Mouse (Mus musculus) neural tube, embryonic 11.5 days (tissue): ENCODE results near the gene Flvcr1. TPM values are rescaled to one million over a fixed set of nuclear protein-coding genes. Genes with fewer than 3 reads are reported as not detected.

Source experiments
- ATAC-seq: fragments of 200-750 bp; cut with Nextera tagmentation; 2 replicates; pipeline ENCODE4 v1.8.0; 2017; ENCODE audit warnings: moderate number of reproducible peaks, mild to moderate bottlenecking, moderate TSS enrichment, moderate library complexity; ENCODE audit not compliant: insufficient read depth, low FRiP score, low TSS enrichment
- DNase-seq: peaks from one replicate; pipeline ENCODE4 v3.0.0-alpha.2; 2015; ENCODE audit warnings: low spot score
- H3K27ac ChIP-seq: fragments of 300-500 bp; sonication (generic); 2 replicates; pipeline ENCODE4 v1.5.1; 2014; ENCODE audit warnings: low read depth, mild to moderate bottlenecking, low read length
- H3K27me3 ChIP-seq: fragments of 300-500 bp; sonication (generic); 2 replicates; pipeline ENCODE4 v1.6.1; 2014; ENCODE audit warnings: mild to moderate bottlenecking, low read length, mixed read lengths; ENCODE audit not compliant: control insufficient read depth, insufficient read depth
- H3K36me3 ChIP-seq: fragments of 300-500 bp; sonication (generic); 2 replicates; pipeline ENCODE4 v1.6.1; 2014; ENCODE audit warnings: mild to moderate bottlenecking, low read length, moderate library complexity, mixed read lengths; ENCODE audit not compliant: control insufficient read depth, insufficient read depth
- H3K4me1 ChIP-seq: fragments of 300-500 bp; sonication (generic); 2 replicates; pipeline ENCODE4 v1.6.1; 2014; ENCODE audit warnings: low read length, mixed read lengths; ENCODE audit not compliant: control insufficient read depth, insufficient read depth
- H3K4me2 ChIP-seq: fragments of 300-500 bp; sonication (generic); 2 replicates; pipeline ENCODE4 v1.6.1; 2014; ENCODE audit warnings: low read depth, mild to moderate bottlenecking, moderate library complexity
- H3K4me3 ChIP-seq: fragments of 300-500 bp; sonication (generic); 2 replicates; pipeline ENCODE4 v1.5.1; 2014; ENCODE audit warnings: low read depth, low read length
- H3K9ac ChIP-seq: fragments of 300-500 bp; sonication (generic); 2 replicates; pipeline ENCODE4 v1.6.1; 2014; ENCODE audit warnings: mild to moderate bottlenecking, low read length
- H3K9me3 ChIP-seq: fragments of 300-500 bp; sonication (generic); 2 replicates; pipeline ENCODE4 v1.6.1; 2016; ENCODE audit warnings: low read length; ENCODE audit not compliant: control insufficient read depth
- WGBS: fragments of 180-500 bp; shearing (Covaris S2); extraction: QIAGEN DNeasy Blood & Tissue Kit; methylation state at CpG from one replicate; pipeline ENCODE4 v1.1.7; 2014; 5-methylcytosine and 5-hydroxymethylcytosine counted together
- polyA plus RNA-seq: library from polyadenylated mRNA; unstranded; fragments of >200 nt; fragmentation: Nextera tagmentation; extraction: Ambion mirVana; gene quantifications from 2 replicates; pipeline ENCODE4 v1.2.1, GENCODE M21; 2014

Gene Flvcr1
- polyA plus RNA-seq, 1 experiment from 2014 or later: 10.7 TPM

- 85% methylated on average over 3 of the region's 3 CpGs for WGBS
These were observed 27.6 kb upstream of the Flvcr1 start for GRCm38 (mm10) chr1:191053555-191053954.

DNA sequence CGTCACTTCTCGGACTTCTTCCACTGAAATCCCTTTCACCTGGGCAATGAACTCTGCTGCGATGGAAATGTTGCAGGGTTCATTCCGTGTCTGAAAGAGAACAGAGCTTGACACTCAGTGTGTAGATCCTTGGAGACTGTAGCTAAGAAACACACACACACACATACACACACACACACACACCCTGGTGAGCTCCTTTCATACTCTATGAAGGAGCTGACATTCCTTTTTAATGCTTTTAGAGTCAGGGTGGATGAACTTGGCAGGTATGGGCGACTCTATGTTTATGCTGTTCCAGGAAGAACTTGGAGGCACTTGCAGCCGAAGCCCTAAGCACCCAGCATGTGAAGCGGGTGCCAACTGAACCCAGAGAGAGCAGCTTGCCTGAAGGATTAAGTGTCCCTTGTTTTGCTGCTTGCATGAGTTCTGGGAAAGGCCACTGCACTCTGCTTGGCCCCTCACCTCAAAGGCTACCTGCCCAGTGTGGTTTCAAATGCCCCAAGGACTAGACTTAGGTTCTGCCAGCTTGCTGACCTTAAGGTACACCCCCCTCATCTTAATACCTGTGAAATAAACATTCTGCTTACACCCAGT is 20.4 kb upstream of the Flvcr1 start:
- Histone ChIP-seq H3K4me2 (no peak overlapping the region), H3K4me1 (no peaks in the 10 kb centered on the region), H3K27ac (no peak overlapping the region), H3K9me3 (no peaks in the 10 kb centered on the region), H3K9ac (no peak overlapping the region), H3K4me3 (no peak overlapping the region), H3K27me3 (no peaks in the 10 kb centered on the region), H3K36me3 (no peaks in the 10 kb centered on the region)
- ATAC-seq (no peak), DNase-seq (no peak)
- 71% methylated on average over 7 of the region's 7 CpGs for WGBS

More at GRCm38 (mm10) chr1:191053555-191053954, 27.6 kb upstream of the Flvcr1 start:
- Histone ChIP-seq H3K4me1 (no peaks in the 10 kb centered on the region), H3K4me3 (no peak overlapping the region), H3K9me3 (no peaks in the 10 kb centered on the region), H3K9ac (no peak overlapping the region), H3K36me3 (no peaks in the 10 kb centered on the region), H3K27me3 (no peaks in the 10 kb centered on the region), H3K4me2 (no peak overlapping the region), H3K27ac (no peak overlapping the region)
- no peak for DNase-seq
- ATAC-seq: no peak

GRCm38 (mm10) chr1:191045264-191045663 is 19.3 kb upstream of the Flvcr1 start:
- DNase-seq: no peak
- H3K4me3 ChIP-seq: no peak overlapping the region
- H3K4me1 ChIP-seq: no peaks in the 10 kb centered on the region
- 95% methylated on average over 2 of the region's 2 CpGs for WGBS
- ATAC-seq: no peak
- no peaks in the 10 kb centered on the region for H3K9me3 ChIP-seq
- no peak overlapping the region for H3K27ac ChIP-seq
- H3K27me3 ChIP-seq: no peaks in the 10 kb centered on the region
- no peak overlapping the region for H3K4me2 ChIP-seq
- no peak overlapping the region for H3K9ac ChIP-seq
- no peaks in the 10 kb centered on the region for H3K36me3 ChIP-seq

DNA sequence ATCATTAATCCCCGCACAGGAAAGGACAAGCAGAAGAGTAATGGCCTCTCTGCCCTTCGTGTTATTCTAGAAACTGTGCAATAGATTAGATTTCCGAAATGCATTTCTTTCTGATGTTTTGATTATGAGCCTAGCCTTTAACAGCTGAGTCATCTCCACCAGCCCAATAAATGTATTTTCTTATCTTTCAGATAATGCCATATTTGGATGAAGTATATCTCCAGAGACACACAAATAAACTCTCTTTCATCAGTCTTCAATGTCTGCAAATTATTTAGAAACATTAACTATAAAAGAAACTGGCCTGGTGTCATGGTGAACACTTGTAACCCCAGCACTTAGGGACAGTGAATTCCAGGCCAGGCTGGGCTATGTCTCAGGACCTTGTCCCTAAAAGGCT is 16.7 kb upstream of the Flvcr1 start:
- H3K27me3 ChIP-seq: no peaks in the 10 kb centered on the region
- no peak for ATAC-seq
- no peak overlapping the region for H3K27ac ChIP-seq
- H3K4me1 ChIP-seq: no peaks in the 10 kb centered on the region
- H3K9ac ChIP-seq: no peak overlapping the region
- WGBS: 87% methylated on average over 3 of the region's 3 CpGs
- H3K9me3 ChIP-seq: no peaks in the 10 kb centered on the region
- no peaks in the 10 kb centered on the region for H3K36me3 ChIP-seq
- H3K4me2 ChIP-seq: no peak overlapping the region
- H3K4me3 ChIP-seq: no peak overlapping the region
- no peak for DNase-seq

DNA sequence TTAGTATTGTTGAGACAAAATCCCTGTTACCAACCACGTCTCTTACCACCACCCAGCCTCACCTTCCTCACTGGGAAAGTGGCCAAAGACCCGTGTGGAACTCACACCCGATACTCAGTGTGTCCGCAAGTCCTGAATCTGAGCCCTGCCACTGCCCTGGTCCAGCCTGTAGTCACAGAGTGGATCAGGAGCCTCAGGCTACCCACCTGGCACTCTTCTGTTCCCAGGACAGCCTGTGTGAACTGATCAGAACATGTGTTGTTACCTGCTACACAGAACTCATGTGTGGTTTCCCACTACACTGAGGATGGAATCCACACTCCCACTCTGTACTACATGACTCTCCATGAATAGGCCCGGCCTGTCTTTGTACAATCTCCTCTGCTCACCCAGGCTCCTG is 16.1 kb upstream of the Flvcr1 start:
- ATAC-seq: no peak
- no peak for DNase-seq
- Histone ChIP-seq H3K4me3 (no peak overlapping the region), H3K4me1 (no peaks in the 10 kb centered on the region), H3K9ac (no peak overlapping the region), H3K27me3 (no peaks in the 10 kb centered on the region), H3K9me3 (no peaks in the 10 kb centered on the region), H3K27ac (no peak overlapping the region), H3K36me3 (no peaks in the 10 kb centered on the region), H3K4me2 (no peak overlapping the region)
- WGBS: 87% methylated on average over 5 of the region's 5 CpGs

- no peak overlapping the region for H3K9ac ChIP-seq
- H3K4me1 ChIP-seq: no peaks in the 10 kb centered on the region
- no peaks in the 10 kb centered on the region for H3K27me3 ChIP-seq
- H3K4me2 ChIP-seq: no peak overlapping the region
- H3K36me3 ChIP-seq: no peaks in the 10 kb centered on the region
- no peak for DNase-seq
- ATAC-seq: no peak
- H3K27ac ChIP-seq: no peak overlapping the region
- no peaks in the 10 kb centered on the region for H3K9me3 ChIP-seq
- no peak overlapping the region for H3K4me3 ChIP-seq
These were observed 15.4 kb upstream of the Flvcr1 start for GRCm38 (mm10) chr1:191041352-191041751.

DNA sequence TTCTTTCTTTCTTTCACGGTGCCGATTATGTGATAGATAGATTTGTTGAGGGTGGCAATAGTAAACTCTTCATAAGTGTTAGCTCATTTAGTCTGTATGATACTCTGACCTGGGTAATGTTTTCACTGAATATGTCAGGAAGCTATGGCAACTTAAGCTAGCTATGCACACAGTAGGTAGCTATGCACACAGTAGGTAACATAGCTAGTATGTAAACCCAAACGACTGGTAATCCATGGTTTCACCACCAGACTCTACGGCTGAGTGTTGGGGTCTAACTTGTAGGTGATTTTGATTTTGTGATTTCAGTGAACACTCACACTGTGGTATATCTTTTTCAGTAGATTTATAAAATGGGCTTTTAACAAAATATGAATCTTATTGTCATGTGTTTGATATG is 12.0 kb upstream of the Flvcr1 start:
- no peak overlapping the region for H3K4me2 ChIP-seq
- WGBS: 94% methylated on average over 4 of the region's 4 CpGs
- H3K9me3 ChIP-seq: no peaks in the 10 kb centered on the region
- DNase-seq (no peak), ATAC-seq (no peak)
- no peak overlapping the region for H3K9ac ChIP-seq
- H3K27ac ChIP-seq: no peak overlapping the region
- no peak overlapping the region for H3K4me3 ChIP-seq
- no peaks in the 10 kb centered on the region for H3K27me3 ChIP-seq
- no peaks in the 10 kb centered on the region for H3K4me1 ChIP-seq
- H3K36me3 ChIP-seq: no peaks in the 10 kb centered on the region

- no peak within 1 kb of the TSS for H3K4me3 ChIP-seq
- H3K9me3 ChIP-seq: no peaks in the 10 kb centered on the region
- H3K9ac ChIP-seq: no peak within 1 kb of the TSS
- no peaks in the 10 kb centered on the region for H3K27me3 ChIP-seq
- no peaks in the 10 kb centered on the region for H3K36me3 ChIP-seq
- H3K4me1 ChIP-seq: no peaks in the 10 kb centered on the region
- no peak within 1 kb of the TSS for H3K27ac ChIP-seq
- no peak within 1 kb of the TSS for H3K4me2 ChIP-seq
- WGBS: 81% methylated on average over 6 of the region's 6 CpGs
- ATAC-seq: no peak
- no peak for DNase-seq
These were observed 10.8 kb upstream of the Flvcr1 start, which contains the start of gene Spata45 for GRCm38 (mm10) chr1:191036554-191037334. TSS of gene Spata45 (plus strand) at chr1:191036639.

DNA sequence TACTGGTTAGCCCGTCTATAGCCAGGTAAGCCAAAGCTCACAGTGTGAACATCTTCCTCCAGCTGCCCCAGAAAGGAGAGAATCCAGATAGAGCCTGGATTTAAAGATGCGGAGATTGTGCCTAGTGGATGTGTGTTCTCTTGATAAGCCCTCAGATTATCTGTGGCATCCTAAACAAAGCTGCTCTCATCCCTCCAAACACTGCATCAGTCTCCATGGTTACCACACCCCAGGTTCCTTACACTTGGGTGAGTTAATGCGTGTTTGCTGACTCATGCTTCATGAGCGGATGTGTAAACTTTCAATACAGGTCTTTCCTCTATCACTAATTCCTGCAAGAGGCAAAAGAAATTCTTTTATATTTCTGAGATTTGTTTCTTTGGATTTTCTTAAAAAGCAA is 9.7 kb upstream of the Flvcr1 start:
- no peak for ATAC-seq
- 49% methylated on average over 4 of the region's 4 CpGs for WGBS
- H3K27me3 ChIP-seq: no peaks in the 10 kb centered on the region
- no peaks in the 10 kb centered on the region for H3K36me3 ChIP-seq
- no peak overlapping the region for H3K9ac ChIP-seq
- H3K9me3 ChIP-seq: no peaks in the 10 kb centered on the region
- no peak overlapping the region for H3K27ac ChIP-seq
- no peak overlapping the region for H3K4me3 ChIP-seq
- no peak overlapping the region for H3K4me2 ChIP-seq
- DNase-seq: no peak
- no peaks in the 10 kb centered on the region for H3K4me1 ChIP-seq
